Mouse (Mus musculus) erythroid progenitor cell, adult 5-6 weeks (primary cell): ENCODE measurements around the gene Wipi2. TPM values are rescaled to one million over a fixed set of nuclear protein-coding genes. Genes with fewer than 3 reads are reported as not detected.

Experiments
- ATAC-seq: replicated peaks from 2 replicates; pipeline ENCODE4 v1.8.0; 2016; ENCODE audit warnings: moderate number of reproducible peaks, mild to moderate bottlenecking, moderate TSS enrichment, inconsistent platforms; ENCODE audit not compliant: poor library complexity, low FRiP score, severe bottlenecking
- total RNA-seq, 2 experiments: library from RNA; stranded (forward) in 1 of 2; stranded (reverse) in 1 of 2; fragments of 150-400 nt in 1 of 2; fragments of 186-747, 209-891 nt in 1 of 2; gene quantifications; 2 replicates each; pipeline versions ENCODE4 v1.2.3 to v1.2.4; 2015 to 2017; ENCODE audit warnings: low replicate concordance in 2 of 2

Wipi2 gene
- 42.9 and 54.5 TPM in 2 replicates for total RNA-seq (2015; ENCODE audit: low replicate concordance)
- 67.9 and 91.3 TPM in 2 replicates for total RNA-seq (2017; ENCODE audit: low replicate concordance)

DNA sequence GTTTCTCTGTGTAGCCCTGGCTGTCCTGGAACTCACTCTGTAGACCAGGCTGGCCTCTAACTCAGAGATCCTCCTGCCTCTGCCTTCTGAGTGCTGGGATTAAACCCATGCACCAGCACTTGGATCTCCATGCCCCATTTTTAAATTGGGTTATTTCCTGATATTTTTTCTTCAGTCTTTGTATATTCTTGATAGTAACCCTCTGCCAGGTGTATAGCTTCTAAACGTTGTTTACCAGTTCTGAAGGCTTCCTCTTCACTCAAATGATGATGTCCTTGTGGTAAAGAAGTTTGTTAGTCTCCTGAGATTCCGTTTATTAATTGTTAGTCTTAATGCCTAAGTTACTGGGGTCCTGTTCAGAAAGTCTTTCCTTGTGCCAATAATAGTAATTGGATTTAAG is at the start of gene Wipi2:
Wipi2 (plus strand) TSS at position 301 of the 400 bp plus-strand sequence.
- ATAC-seq, result no peak

- ATAC-seq, result no peak
Measured at GRCm38 (mm10) chr5:142578192-142578591, 49.3 kb upstream of the Wipi2 start.

GRCm38 (mm10) chr5:142581517-142581916 is 46.0 kb upstream of the Wipi2 start:
- ATAC-seq, result no peak

DNA sequence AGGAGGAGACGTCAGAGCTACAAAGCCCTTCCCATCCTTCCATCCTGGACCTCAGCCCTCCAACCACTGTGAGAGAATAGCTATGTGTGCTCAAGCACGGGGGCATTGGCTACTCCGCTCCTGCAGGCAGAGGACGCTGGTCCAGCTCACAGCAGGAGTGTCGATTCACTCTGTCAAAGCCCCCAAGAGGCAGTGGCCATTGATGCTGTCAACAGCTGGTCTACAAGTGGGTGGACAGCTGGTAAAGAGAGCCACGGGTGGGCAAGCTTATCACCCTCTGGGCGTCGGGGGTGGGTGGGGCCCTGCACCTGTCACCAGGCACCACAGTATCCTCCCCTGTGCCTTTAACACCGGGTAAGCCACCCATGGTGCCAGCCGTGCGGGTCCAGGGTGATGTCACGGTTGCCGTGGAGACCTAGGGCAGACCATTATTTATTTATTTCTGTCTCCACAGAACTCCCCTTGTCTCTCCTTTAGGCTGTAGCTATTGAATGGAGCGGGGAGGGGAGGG is 43.8 kb upstream of the Wipi2 start:
- ATAC-seq, result no peak

GRCm38 (mm10) chr5:142590953-142591616 is 36.4 kb upstream of the Wipi2 start:
- ATAC-seq, result no peak

- ATAC-seq, result no peak
Measured at GRCm38 (mm10) chr5:142595698-142596097, 31.8 kb upstream of the Wipi2 start.

DNA sequence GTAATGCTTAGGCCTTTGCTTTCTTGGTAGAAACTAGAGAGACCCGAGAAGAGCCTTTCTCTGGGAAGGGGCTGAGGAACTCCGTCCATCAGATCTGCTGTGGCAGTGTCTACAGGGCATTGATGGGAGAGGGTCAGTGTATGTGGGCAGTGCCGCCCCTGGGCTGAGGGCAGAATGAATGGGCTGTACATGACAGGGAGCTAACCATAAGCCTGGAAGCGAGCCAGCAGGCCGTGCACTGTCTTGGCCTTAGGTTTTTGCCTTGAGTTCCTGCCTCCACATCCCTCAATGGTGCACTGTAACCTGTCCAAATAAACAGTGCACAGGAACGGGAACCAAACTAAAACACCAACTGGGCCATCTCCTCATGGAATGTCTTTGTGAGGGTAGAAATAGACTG is 30.8 kb upstream of the Wipi2 start:
- no peak for ATAC-seq

- ATAC-seq, result no peak
Measured at GRCm38 (mm10) chr5:142597648-142598390, 29.7 kb upstream of the Wipi2 start.

DNA sequence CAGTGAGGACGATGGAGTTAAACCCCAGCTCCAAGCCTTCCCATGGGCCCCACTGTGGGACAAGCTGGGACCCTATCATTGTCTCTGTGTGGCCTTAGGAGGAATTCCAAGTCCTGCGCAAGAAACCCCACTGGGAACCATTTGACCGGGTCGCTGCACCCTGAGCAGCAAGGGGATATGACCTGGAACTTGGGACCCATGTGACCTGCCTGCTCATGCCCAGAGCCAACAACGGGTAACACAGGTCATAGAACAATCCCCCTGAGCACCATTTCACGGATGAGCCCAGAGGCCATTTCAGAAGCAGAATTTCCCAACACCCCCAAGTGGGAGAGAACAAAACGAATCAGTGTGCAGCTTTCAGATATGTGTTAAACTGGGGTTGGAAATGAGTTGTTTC is 23.1 kb upstream of the Wipi2 start:
- ATAC-seq, result no peak

- no peak for ATAC-seq
Measured at GRCm38 (mm10) chr5:142605288-142605687, 22.2 kb upstream of the Wipi2 start.

DNA sequence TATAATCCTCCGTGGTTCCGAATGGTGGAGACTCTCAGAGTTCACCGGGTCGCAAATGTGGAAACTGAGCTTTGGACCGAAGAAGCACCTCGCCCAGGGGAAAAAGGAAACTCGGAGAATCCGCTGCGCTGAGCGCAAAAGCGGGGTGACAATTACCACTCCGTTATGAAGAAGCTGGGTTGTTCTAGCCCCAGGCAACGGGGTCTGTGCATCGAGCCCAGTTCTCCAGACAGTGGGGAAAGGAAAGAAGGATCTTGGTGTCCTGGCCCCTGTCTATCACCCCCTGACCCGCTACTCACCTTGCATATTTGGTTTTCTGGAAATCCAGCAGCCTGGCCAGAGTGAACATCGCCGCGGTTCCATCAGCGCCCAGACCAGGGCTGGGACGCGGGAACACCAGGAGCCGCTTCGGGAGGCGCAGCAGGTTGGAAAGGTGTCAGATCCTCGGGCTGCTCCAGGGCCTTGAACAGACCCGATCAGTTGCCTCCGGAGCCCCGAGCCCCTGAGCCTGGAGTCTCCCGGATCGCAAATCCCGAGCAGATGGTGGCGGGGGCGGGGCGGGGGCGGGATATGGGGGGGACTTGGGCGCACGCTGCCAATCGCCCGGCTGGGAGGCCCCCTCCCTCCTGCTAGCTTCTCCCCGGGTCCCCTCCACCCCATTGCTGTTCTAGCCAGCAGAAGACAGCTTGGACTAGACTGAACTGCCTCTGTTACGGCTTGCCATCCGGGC is 19.1 kb upstream of the Wipi2 start, which contains the start of gene Mmd2:
Mmd2 (minus strand) TSS at position 542 of the 730 bp plus-strand sequence.
- ATAC-seq, result no peak

GRCm38 (mm10) chr5:142608989-142609325 is 18.5 kb upstream of the Wipi2 start:
- no peak for ATAC-seq

DNA sequence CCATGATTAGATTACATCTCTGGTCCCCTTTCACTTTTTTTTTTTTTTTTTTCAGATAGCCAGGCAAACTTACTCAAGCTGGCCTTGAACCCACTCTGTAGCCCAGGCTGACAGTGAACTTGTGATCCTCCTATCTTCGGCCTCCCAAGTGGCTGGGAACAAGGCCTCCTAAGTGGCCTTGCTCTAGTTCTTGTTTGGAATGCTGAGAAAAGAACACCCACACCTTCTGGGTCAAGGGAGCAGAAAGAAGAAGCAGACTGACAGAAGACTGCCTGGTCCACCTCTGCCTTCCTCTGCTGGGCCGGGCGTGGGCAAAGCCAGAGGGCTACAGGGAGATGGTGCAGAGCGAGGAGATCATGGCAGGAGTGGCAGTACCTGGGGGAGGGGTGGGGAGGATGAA is 17.1 kb upstream of the Wipi2 start:
- no peak for ATAC-seq

DNA sequence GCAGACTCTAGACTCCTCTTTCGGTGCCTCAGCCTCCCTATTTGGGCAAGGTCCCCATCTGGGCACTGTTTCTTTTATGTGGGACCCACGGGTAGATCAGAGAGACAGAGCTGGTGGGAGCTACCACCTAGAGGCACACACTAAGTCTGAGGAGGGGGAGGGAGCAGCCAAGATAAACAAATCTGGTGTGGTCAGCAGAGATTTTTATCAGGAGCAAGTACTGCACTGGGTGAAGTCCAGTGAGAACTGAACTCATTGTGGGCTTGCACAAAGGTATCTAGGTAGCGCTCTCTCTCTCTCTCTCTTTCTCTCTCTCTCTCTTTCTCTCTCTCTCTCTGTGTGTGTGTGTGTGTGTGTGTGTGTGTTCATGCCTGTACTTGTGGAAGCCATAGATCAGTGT is 13.0 kb upstream of the Wipi2 start:
- ATAC-seq, result no peak

- ATAC-seq, result no peak
Measured at GRCm38 (mm10) chr5:142615638-142616037, 11.9 kb upstream of the Wipi2 start.

GRCm38 (mm10) chr5:142616326-142616725 is 11.2 kb upstream of the Wipi2 start:
- ATAC-seq, result no peak

- ATAC-seq, result no peak
Measured at GRCm38 (mm10) chr5:142619866-142620265, 7.6 kb upstream of the Wipi2 start.

GRCm38 (mm10) chr5:142621421-142621820 is 6.1 kb upstream of the Wipi2 start:
- ATAC-seq, result no peak

DNA sequence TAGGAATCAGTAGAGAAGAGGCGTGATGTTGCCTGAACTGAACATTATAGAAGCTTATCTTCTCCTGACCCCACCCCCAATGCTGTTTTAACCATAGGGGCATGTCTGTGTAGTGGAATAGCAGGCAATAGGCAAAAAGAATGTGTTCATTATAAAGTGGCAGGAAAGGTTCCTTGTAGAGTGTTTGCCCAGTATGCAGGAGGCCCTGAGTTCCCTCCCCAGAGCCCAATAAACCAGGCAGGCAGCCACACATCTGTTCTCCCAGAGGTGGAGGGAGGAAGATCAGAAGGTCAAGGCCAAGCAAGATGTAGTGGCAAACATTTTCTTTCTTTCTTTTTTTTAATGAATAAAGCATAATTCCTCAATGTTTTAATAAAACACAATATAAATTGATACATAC is 5.4 kb upstream of the Wipi2 start:
- ATAC-seq, result no peak

DNA sequence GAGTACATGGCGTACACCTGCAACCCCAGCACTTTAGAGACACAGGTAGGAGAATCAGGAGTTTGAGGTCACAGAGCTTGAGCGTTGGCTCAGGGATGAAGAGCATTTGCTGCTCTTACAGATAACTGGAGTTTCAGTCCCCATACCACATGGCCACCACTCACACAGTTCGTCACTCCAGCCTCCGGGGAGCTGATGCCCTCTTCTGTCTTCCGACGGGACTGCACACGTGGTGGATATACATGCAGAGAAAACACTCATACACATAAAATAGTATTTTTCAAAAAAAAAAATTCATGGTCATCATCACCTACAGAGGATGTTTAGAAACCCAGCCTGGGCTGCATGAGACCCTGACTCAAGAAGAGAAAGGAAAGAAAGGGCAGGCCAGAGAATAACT is 4.4 kb upstream of the Wipi2 start:
- no peak for ATAC-seq
